Mouse (Mus musculus): ENCODE data around the gene Rsc1a1. TPM values are rescaled to one million over a fixed set of nuclear protein-coding genes. Genes with fewer than 3 reads are reported as not detected.

Gene Rsc1a1
- 12.9 TPM in 1 of 2 replicates, not detected in the other for polyA plus RNA-seq (2012; ENCODE audit: low replicate concordance)

GRCm38 (mm10) chr4:141685499-141685898 is at the start of gene Rsc1a1:
Gene Rsc1a1, minus strand, starts transcription at chr4:141685599.

GRCm38 (mm10) chr4:141722731-141723672 is 37.6 kb upstream of the Rsc1a1 start, which contains the start of gene Ddi2:
Gene Ddi2, minus strand, starts transcription at chr4:141723419.

GRCm38 (mm10) chr4:141664799-141665198 is 20.6 kb downstream of the Rsc1a1 start, which contains the start of gene Plekhm2:
Gene Plekhm2, minus strand, starts transcription at chr4:141664899.

Other genes with a start within 250 kb of the Rsc1a1 start
- not detected in 2 replicates for gene Srarp, start 249.5 kb downstream of the Rsc1a1 start, polyA plus RNA-seq (2012; ENCODE audit: low replicate concordance)
- 33.7 and 37.3 TPM in 2 replicates for gene Zbtb17, start 240.9 kb downstream of the Rsc1a1 start, polyA plus RNA-seq (2012; ENCODE audit: low replicate concordance)
- gene Spen, start 147.0 kb downstream of the Rsc1a1 start, polyA plus RNA-seq (2012; ENCODE audit: low replicate concordance), result 261 and 418 TPM in 2 replicates
- 2.7 TPM in 2 replicates for gene Fblim1, start 79.5 kb downstream of the Rsc1a1 start, polyA plus RNA-seq (2012; ENCODE audit: low replicate concordance)
- gene Tmem82, start 67.0 kb downstream of the Rsc1a1 start, polyA plus RNA-seq (2012; ENCODE audit: low replicate concordance), result 0.39 and 0.51 TPM in 2 replicates
- not detected in 2 replicates for gene Slc25a34, start 61.8 kb downstream of the Rsc1a1 start, polyA plus RNA-seq (2012; ENCODE audit: low replicate concordance)
- 22.8 and 33.3 TPM in 2 replicates for gene Plekhm2, start 20.7 kb downstream of the Rsc1a1 start, polyA plus RNA-seq (2012; ENCODE audit: low replicate concordance)
- 3.7 and 18.6 TPM in 2 replicates for gene Ddi2, start 37.8 kb upstream of the Rsc1a1 start, polyA plus RNA-seq (2012; ENCODE audit: low replicate concordance)
- not detected in 2 replicates for gene Agmat, start 61.1 kb upstream of the Rsc1a1 start, polyA plus RNA-seq (2012; ENCODE audit: low replicate concordance)
- gene Dnajc16, start 105.3 kb upstream of the Rsc1a1 start, polyA plus RNA-seq (2012; ENCODE audit: low replicate concordance), result 2.2 and 3.2 TPM in 2 replicates
- gene Casp9, start 108.0 kb upstream of the Rsc1a1 start, polyA plus RNA-seq (2012; ENCODE audit: low replicate concordance), result 30.7 and 39.1 TPM in 2 replicates
- gene Cela2a, start 140.6 kb upstream of the Rsc1a1 start, polyA plus RNA-seq (2012; ENCODE audit: low replicate concordance), result not detected in 2 replicates
- gene Ctrc, start 160.8 kb upstream of the Rsc1a1 start, polyA plus RNA-seq (2012; ENCODE audit: low replicate concordance), result not detected in 2 replicates
- 50.4 and 71.5 TPM in 2 replicates for gene Efhd2, start 189.3 kb upstream of the Rsc1a1 start, polyA plus RNA-seq (2012; ENCODE audit: low replicate concordance)